22 mouse cellular contexts compared by ENCODE assay signal in genomic region chr12:30416547-30416946, GRCm38 (mm10). TPM values are rescaled to one million over a fixed set of nuclear protein-coding genes. Genes with fewer than 3 reads are reported as not detected.
A peak's percentile ranks its signal among the peaks of the same experiment; 100 is the strongest.
DNase-seq lines count a peak whose midpoint lies in the region; ATAC-seq lines count a peak whose summit lies in the region.
"Had no signal": no experiment of that assay in that cellular context is flagged by ENCODE, and none has a peak within 500 bp of the region (broad histone marks: within the 10 kb centered on the region; RNA-seq: fewer than 3 reads in every experiment).

No protein-coding gene starts in this region.

- no peaks in the 10 kb centered on the region for H3K27me3 ChIP-seq in lung, embryonic 16.5 days (ENCODE audit: control insufficient read depth, insufficient read depth, low read depth, low read length)
- no peaks in the 10 kb centered on the region for H3K27me3 ChIP-seq in kidney, embryonic 15.5 days
- H3K27me3 ChIP-seq: embryonic facial prominence, embryonic 13.5 days; forebrain, embryonic 13.5 days; hindbrain, embryonic 15.5 days; limb, embryonic 15.5 days; lung, embryonic 15.5 days had no signal

- H3K4me1 ChIP-seq in lung, embryonic 16.5 days (replicated peaks; ENCODE audit: control insufficient read depth, insufficient read depth, low read length) = peaks cover 4% of the 10 kb centered on the region; the same call in 1 of the 2 replicates
- 0 out of 2 replicates have a peak, but pooled peaks cover 3% of the 10 kb centered on the region for H3K4me1 ChIP-seq in kidney, embryonic 15.5 days
- H3K4me1 ChIP-seq: embryonic facial prominence, embryonic 13.5 days; forebrain, embryonic 13.5 days; heart, embryonic 10.5 days; hindbrain, embryonic 15.5 days; limb, embryonic 15.5 days; lung, embryonic 15.5 days had no signal

- H3K27ac ChIP-seq in lung, embryonic 16.5 days (ENCODE audit: low read length) = no peak overlapping the region
- peak overlapping the region; percentile 42 for H3K27ac ChIP-seq in kidney, embryonic 15.5 days
- H3K27ac ChIP-seq: embryonic facial prominence, embryonic 13.5 days; forebrain, embryonic 13.5 days; heart, embryonic 10.5 days; hindbrain, embryonic 15.5 days; limb, embryonic 15.5 days; liver, embryonic 14.5 days; lung, embryonic 15.5 days had no signal

- H3K9me3 ChIP-seq in lung, embryonic 16.5 days (ENCODE audit: control insufficient read depth, low read length) = no peaks in the 10 kb centered on the region
- no peaks in the 10 kb centered on the region for H3K9me3 ChIP-seq in kidney, embryonic 15.5 days (replicated peaks)
- H3K9me3 ChIP-seq: embryonic facial prominence, embryonic 13.5 days; forebrain, embryonic 13.5 days; heart, embryonic 10.5 days; hindbrain, embryonic 15.5 days; limb, embryonic 15.5 days; lung, embryonic 15.5 days had no signal

- no peaks in the 10 kb centered on the region for H3K36me3 ChIP-seq in lung, embryonic 16.5 days (ENCODE audit: control insufficient read depth, insufficient read depth, low read length)
- no peaks in the 10 kb centered on the region for H3K36me3 ChIP-seq in kidney, embryonic 15.5 days
- H3K36me3 ChIP-seq: embryonic facial prominence, embryonic 13.5 days; heart, embryonic 10.5 days; hindbrain, embryonic 15.5 days; limb, embryonic 15.5 days; lung, embryonic 15.5 days had no signal

- no peak overlapping the region for H3K9ac ChIP-seq in lung, embryonic 16.5 days (ENCODE audit: low read length)
- no peak overlapping the region for H3K9ac ChIP-seq in kidney, embryonic 15.5 days
- H3K9ac ChIP-seq: embryonic facial prominence, embryonic 13.5 days; forebrain, embryonic 13.5 days; hindbrain, embryonic 15.5 days; limb, embryonic 15.5 days; liver, embryonic 14.5 days; lung, embryonic 15.5 days had no signal

- peak; percentile 60; the same call in 1 of the 2 replicates for ATAC-seq in lung, embryonic 16.5 days (ENCODE audit: low read depth)
- ATAC-seq in kidney, embryonic 15.5 days (replicated peaks; ENCODE audit: low FRiP score) = peak; percentile 79
- ATAC-seq: forebrain, embryonic 13.5 days had no signal

- 64% methylated on average over 8 of the region's 8 CpGs for WGBS in lung, embryonic 16.5 days
- 49% methylated on average over 8 of the region's 8 CpGs for WGBS in kidney, embryonic 15.5 days

- H3K4me2 ChIP-seq in lung, embryonic 16.5 days (ENCODE audit: low read depth, low read length) = no peak overlapping the region
- no peak overlapping the region for H3K4me2 ChIP-seq in kidney, embryonic 15.5 days
- H3K4me2 ChIP-seq: embryonic facial prominence, embryonic 13.5 days; forebrain, embryonic 13.5 days; hindbrain, embryonic 15.5 days; limb, embryonic 15.5 days; lung, embryonic 15.5 days; midbrain, embryonic 11.5 days had no signal

- H3K4me3 ChIP-seq in lung, embryonic 16.5 days (ENCODE audit: low read length) = no peak overlapping the region
- H3K4me3 ChIP-seq in kidney, embryonic 15.5 days (replicated peaks) = no peak overlapping the region
- H3K4me3 ChIP-seq: embryonic facial prominence, embryonic 13.5 days; erythroblast, embryonic 14.5 days; forebrain, embryonic 13.5 days; heart, embryonic 10.5 days; hindbrain, embryonic 15.5 days; limb, embryonic 15.5 days; lung, embryonic 15.5 days had no signal

- DNase-seq in lung, postnatal 36 days = no peak
- DNase-seq in kidney, postnatal 36 days = peak; percentile 63 to 72
- no peak for DNase-seq in gastrocnemius, adult 8-10 months (ENCODE audit: low spot score in 2 of 2)
- DNase-seq in spleen, postnatal 36 days (ENCODE audit: low spot score in 2 of 2) = no peak
- DNase-seq in neural tube, embryonic 10.5 days (ENCODE audit: extremely low spot score, low spot score) = no peak
- DNase-seq: adrenal gland, adult 2 months; B cell, adult 2 months; cerebellum, adult 2 months; layer of hippocampus, adult 9-11 months had no signal

RNA-seq across cellular contexts. Expression of gene Sntg2, which starts 43.4 kb away (rescaled TPM):
- 10.1 and 11.5 TPM in 2 replicates for polyA plus RNA-seq in lung, embryonic 16.5 days (2015; fragmentation: Nextera tagmentation; extraction: Ambion mirVana)
- polyA plus RNA-seq in kidney, embryonic 15.5 days (2015; fragmentation: Nextera tagmentation; extraction: Ambion mirVana) = 5.3 and 5.4 TPM in 2 replicates
- total RNA-seq in gastrocnemius, adult 8-10 months (2022) = under 1 TPM in 2 of 4 experiments, not detected in 2; 0.34 to 0.41 TPM
- total RNA-seq: MEL; neutrophil, adult 5-6 weeks had no signal
- polyA plus RNA-seq: erythroblast, embryonic 14.5 days had no signal

Comparison
In these comparisons a context has a peak if more than half of its experiments do, and no peak if none do; other contexts are left out.
1. DNase-seq: peak in kidney, postnatal 36 days (2 of 2); none in lung, postnatal 36 days (single experiment), gastrocnemius, adult 8-10 months (0 of 2), spleen, postnatal 36 days (0 of 2) and neural tube, embryonic 10.5 days (single experiment).